Mouse (Mus musculus) midbrain, embryonic 14.5 days (tissue): ENCODE results near the gene Rnf183. TPM values are rescaled to one million over a fixed set of nuclear protein-coding genes. Genes with fewer than 3 reads are reported as not detected.

Source experiments
- ATAC-seq: fragments of 200-750 bp; cut with Nextera tagmentation; 2 replicates; pipeline ENCODE4 v1.8.0; 2017; ENCODE audit warnings: moderate number of reproducible peaks, moderate library complexity; ENCODE audit not compliant: low FRiP score, low TSS enrichment
- DNase-seq: peaks from one replicate; pipeline ENCODE4 v3.0.0-alpha.2; 2015
- H3K27ac ChIP-seq: fragments of 300-500 bp; sonication (generic); replicated peaks from 2 replicates; pipeline ENCODE4 v1.5.1; 2014; ENCODE audit warnings: mild to moderate bottlenecking, low read depth, low read length, moderate library complexity
- H3K27me3 ChIP-seq: fragments of 300-500 bp; sonication (generic); 2 replicates; pipeline ENCODE4 v1.6.1; 2014; ENCODE audit warnings: low read length, control low read depth, mixed read lengths; ENCODE audit not compliant: control insufficient read depth, insufficient read depth
- H3K36me3 ChIP-seq: fragments of 300-500 bp; sonication (generic); 2 replicates; pipeline ENCODE4 v1.6.1; 2014; ENCODE audit warnings: low read length, control low read depth; ENCODE audit not compliant: control insufficient read depth, insufficient read depth
- H3K4me1 ChIP-seq: fragments of 300-500 bp; sonication (generic); 2 replicates; pipeline ENCODE4 v1.6.1; 2014; ENCODE audit warnings: mild to moderate bottlenecking, antibody characterized with exemption, low read length, control low read depth; ENCODE audit not compliant: control insufficient read depth, insufficient read depth
- H3K4me2 ChIP-seq: fragments of 300-500 bp; sonication (generic); 2 replicates; pipeline ENCODE4 v1.6.1; 2014; ENCODE audit warnings: mild to moderate bottlenecking, low read length, moderate library complexity
- H3K4me3 ChIP-seq: fragments of 300-500 bp; sonication (generic); replicated peaks from 2 replicates; pipeline ENCODE4 v1.5.1; 2014; ENCODE audit warnings: low read depth, low read length
- H3K9ac ChIP-seq: fragments of 300-500 bp; sonication (generic); replicated peaks from 2 replicates; pipeline ENCODE4 v1.6.1; 2014; ENCODE audit warnings: mild to moderate bottlenecking, low read length, moderate library complexity
- H3K9me3 ChIP-seq: fragments of 300-500 bp; sonication (generic); 2 replicates; pipeline ENCODE4 v1.6.1; 2016; ENCODE audit warnings: low read length, control low read depth, mixed read lengths; ENCODE audit not compliant: control insufficient read depth
- WGBS: fragments of 180-500 bp; shearing (Covaris S2); extraction: QIAGEN DNeasy Blood & Tissue Kit; methylation state at CpG from one replicate; pipeline ENCODE4 v1.1.7; 2014; 5-methylcytosine and 5-hydroxymethylcytosine counted together
- polyA plus RNA-seq: library from polyadenylated mRNA; unstranded; fragments of >200 nt; fragmentation: Nextera tagmentation; extraction: Ambion mirVana; gene quantifications from 2 replicates; pipeline ENCODE4 v1.2.1, GENCODE M21; 2014

Rnf183 gene
- polyA plus RNA-seq, 1 experiment from 2014 or later: not detected

DNA sequence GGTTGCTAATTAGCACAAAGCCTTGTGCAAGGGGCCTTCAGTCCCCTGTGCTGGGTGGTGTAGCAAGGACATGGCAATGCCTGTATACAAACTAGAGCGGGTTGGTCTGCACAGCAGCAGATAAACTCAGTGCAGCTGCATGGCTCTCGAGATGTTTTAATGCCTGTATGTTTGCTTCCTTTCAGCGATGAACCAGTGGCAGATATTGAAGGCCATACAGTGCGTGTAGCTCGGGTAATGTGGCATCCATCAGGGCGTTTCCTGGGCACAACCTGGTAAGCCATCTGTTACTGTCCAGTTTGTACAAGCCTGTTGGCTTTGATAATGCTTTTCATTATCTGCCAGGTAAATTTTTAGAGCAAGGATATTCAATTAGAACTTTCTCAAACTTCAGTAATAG lies 16.0 kb downstream of the Rnf183 start:
- Histone ChIP-seq H3K4me2 (no peak overlapping the region), H3K27me3 (no peaks in the 10 kb centered on the region), H3K4me1 (no peaks in the 10 kb centered on the region), H3K27ac (no peak overlapping the region), H3K36me3 (peaks cover 99% of the 10 kb centered on the region), H3K4me3 (no peak overlapping the region), H3K9me3 (no peaks in the 10 kb centered on the region), H3K9ac (no peak overlapping the region)
- no peak for DNase-seq
- no peak for ATAC-seq
- WGBS: 96% methylated on average over 6 of the region's 6 CpGs

GRCm38 (mm10) chr4:62418448-62418847 lies 16.6 kb downstream of the Rnf183 start:
- Histone ChIP-seq H3K4me3 (no peak overlapping the region), H3K9me3 (no peaks in the 10 kb centered on the region), H3K27me3 (no peaks in the 10 kb centered on the region), H3K9ac (no peak overlapping the region), H3K4me2 (no peak overlapping the region), H3K36me3 (peaks cover 98% of the 10 kb centered on the region), H3K4me1 (no peaks in the 10 kb centered on the region), H3K27ac (no peak overlapping the region)
- ATAC-seq: no peak
- DNase-seq: no peak
- WGBS: 91% methylated on average over 8 of the region's 8 CpGs

DNA sequence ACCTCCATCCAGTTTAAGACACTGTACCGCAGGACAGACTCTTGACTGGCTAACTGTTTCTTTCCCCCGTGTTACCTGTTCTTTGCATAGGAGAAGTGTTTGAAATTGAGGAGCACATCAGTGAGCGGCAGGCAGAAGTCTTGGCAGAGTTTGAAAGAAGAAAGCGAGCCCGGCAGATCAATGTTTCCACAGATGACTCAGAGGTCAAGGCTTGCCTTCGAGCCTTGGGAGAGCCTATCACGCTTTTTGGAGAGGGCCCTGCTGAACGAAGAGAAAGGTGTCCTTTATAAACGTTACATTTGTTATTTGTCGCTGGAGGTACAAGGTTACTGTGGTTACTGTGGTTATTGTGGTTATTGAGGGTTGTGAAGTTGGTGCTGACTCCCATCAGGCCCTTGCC lies 23.4 kb downstream of the Rnf183 start:
- Histone ChIP-seq H3K36me3 (peaks cover 53% of the 10 kb centered on the region), H3K9ac (no peak overlapping the region), H3K9me3 (no peaks in the 10 kb centered on the region), H3K27ac (no peak overlapping the region), H3K4me2 (no peak overlapping the region), H3K4me1 (peaks cover 15% of the 10 kb centered on the region), H3K27me3 (no peaks in the 10 kb centered on the region), H3K4me3 (no peak overlapping the region)
- ATAC-seq (no peak), DNase-seq (no peak)
- 95% methylated on average over 10 of the region's 10 CpGs for WGBS

DNA sequence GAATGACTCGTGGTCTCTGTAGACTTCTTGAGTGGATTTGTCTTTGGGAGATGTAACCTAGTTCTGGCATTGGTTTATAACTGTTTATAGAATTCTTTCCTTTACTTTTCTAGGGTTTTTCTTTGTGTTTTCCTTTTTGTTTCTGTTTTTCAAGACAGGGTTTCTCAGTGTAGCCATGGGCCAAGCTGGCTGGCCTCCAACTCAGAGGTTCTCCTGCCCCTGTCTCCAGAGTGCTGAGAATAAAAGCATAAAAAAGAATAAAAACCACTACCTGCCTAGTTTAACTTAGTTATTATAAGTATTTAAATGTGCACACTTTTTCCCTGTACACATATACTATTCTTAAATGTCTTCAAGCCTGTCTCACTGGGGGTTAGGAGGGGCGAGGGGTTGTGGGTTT lies 24.7 kb downstream of the Rnf183 start:
- peak overlapping the region; percentile 74 for H3K4me2 ChIP-seq
- no peak overlapping the region for H3K9ac ChIP-seq
- no peaks in the 10 kb centered on the region for H3K9me3 ChIP-seq
- DNase-seq: no peak
- H3K36me3 ChIP-seq: peaks cover 40% of the 10 kb centered on the region
- no peaks in the 10 kb centered on the region for H3K27me3 ChIP-seq
- ATAC-seq: no peak
- 88% methylated on average over 2 of the region's 2 CpGs for WGBS
- no peak overlapping the region for H3K27ac ChIP-seq
- peaks cover 24% of the 10 kb centered on the region for H3K4me1 ChIP-seq
- H3K4me3 ChIP-seq: no peak overlapping the region

DNA sequence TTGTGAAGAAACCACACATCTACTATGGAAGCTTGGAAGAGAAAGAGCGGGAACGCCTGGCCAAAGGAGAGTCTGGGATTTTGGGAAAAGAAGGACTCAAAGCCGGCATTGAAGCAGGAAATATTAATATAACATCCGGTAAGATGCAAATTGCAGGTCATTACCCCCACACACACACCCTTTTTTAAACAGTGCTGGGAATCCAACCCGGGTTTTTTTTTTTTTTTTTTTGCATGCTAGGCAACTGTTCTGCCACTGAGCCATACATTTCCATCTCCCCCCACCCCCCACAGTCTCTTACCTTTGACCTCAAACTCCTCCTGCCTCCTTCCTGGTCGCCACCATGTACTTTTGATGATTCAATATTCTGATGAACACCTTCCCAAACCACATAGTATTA lies 25.4 kb downstream of the Rnf183 start:
- Histone ChIP-seq H3K27ac (no peak overlapping the region), H3K36me3 (peaks cover 33% of the 10 kb centered on the region), H3K9me3 (no peaks in the 10 kb centered on the region), H3K4me2 (peak overlapping the region; percentile 74), H3K4me1 (peaks cover 24% of the 10 kb centered on the region), H3K27me3 (no peaks in the 10 kb centered on the region), H3K4me3 (peak overlapping the region; percentile 76), H3K9ac (peak overlapping the region; percentile 80)
- ATAC-seq (no peak), DNase-seq (no peak)
- WGBS: 37% methylated on average over 6 of the region's 6 CpGs

GRCm38 (mm10) chr4:62408601-62409282 lies 26.3 kb downstream of the Rnf183 start, which contains the start of the genes Cdc26 and Prpf4:
Gene Cdc26 (minus strand): TSS chr4:62408642.
Gene Prpf4 (plus strand): TSS chr4:62408797.
- peak; percentile 100 for DNase-seq
- under 1% methylated on average over 39 of the region's 39 CpGs for WGBS

GRCm38 (mm10) chr4:62407730-62408582 lies 27.1 kb downstream of the Rnf183 start:
- under 1% methylated on average over 35 of the region's 35 CpGs for WGBS
- Histone ChIP-seq H3K27ac (peak overlapping the region; percentile 79), H3K36me3 (peaks cover 20% of the 10 kb centered on the region), H3K9ac (peak overlapping the region; percentile 65), H3K4me3 (peak overlapping the region; percentile 76), H3K27me3 (no peaks in the 10 kb centered on the region), H3K4me1 (peaks cover 24% of the 10 kb centered on the region), H3K4me2 (peak overlapping the region; percentile 56), H3K9me3 (no peaks in the 10 kb centered on the region)
- ATAC-seq: peak; percentile 56
- peak; percentile 84 for DNase-seq

More at GRCm38 (mm10) chr4:62408601-62409282, 26.3 kb downstream of the Rnf183 start, which contains the start of the genes Cdc26 and Prpf4:
- H3K36me3 ChIP-seq: peaks cover 27% of the 10 kb centered on the region
- peak within 1 kb of the TSS; percentile 76 for H3K4me3 ChIP-seq
- H3K9me3 ChIP-seq: no peaks in the 10 kb centered on the region
- ATAC-seq: peak; percentile 99
- H3K27me3 ChIP-seq: no peaks in the 10 kb centered on the region
- H3K4me2 ChIP-seq: peak within 1 kb of the TSS; percentile 74
- peak within 1 kb of the TSS; percentile 80 for H3K9ac ChIP-seq
- H3K4me1 ChIP-seq: peaks cover 24% of the 10 kb centered on the region
- H3K27ac ChIP-seq: peak within 1 kb of the TSS; percentile 81

- no peaks in the 10 kb centered on the region for H3K9me3 ChIP-seq
- DNase-seq (no peak), ATAC-seq (no peak)
- H3K4me3 ChIP-seq: no peak overlapping the region
- peaks cover 24% of the 10 kb centered on the region for H3K4me1 ChIP-seq
- no peaks in the 10 kb centered on the region for H3K27me3 ChIP-seq
- H3K9ac ChIP-seq: no peak overlapping the region
- H3K4me2 ChIP-seq: no peak overlapping the region
- no peak overlapping the region for H3K27ac ChIP-seq
- WGBS: 81% methylated on average over 4 of the region's 4 CpGs
- H3K36me3 ChIP-seq: peaks cover 20% of the 10 kb centered on the region
Measured at GRCm38 (mm10) chr4:62406133-62406532, 28.9 kb downstream of the Rnf183 start.
